Mouse (Mus musculus) urinary bladder, adult 2 months (tissue): ENCODE data around the gene Fam110a. TPM values are rescaled to one million over a fixed set of nuclear protein-coding genes. Genes with fewer than 3 reads are reported as not detected.

Experiments
- DNase-seq: peaks from one replicate; pipeline ENCODE4 v3.0.0; 2022; ENCODE audit warnings: low spot score
- polyA plus RNA-seq: library from polyadenylated mRNA; depleted of rRNA; stranded (reverse); fragments of >200 nt; gene quantifications from 2 replicates; pipeline ENCODE4 v1.2.3, GENCODE M21; 2012

Gene Fam110a
- polyA plus RNA-seq, 1 experiment = 20.0 TPM

- peak; percentile 79 for DNase-seq
These were observed 9.5 kb downstream of the Fam110a start for GRCm38 (mm10) chr2:151970191-151971172.

- no peak for DNase-seq
These were observed 10.6 kb downstream of the Fam110a start for GRCm38 (mm10) chr2:151969396-151969795.

- no peak for DNase-seq
These were observed 11.0 kb downstream of the Fam110a start for GRCm38 (mm10) chr2:151968986-151969385.

- DNase-seq = no peak
These were observed 11.6 kb downstream of the Fam110a start for GRCm38 (mm10) chr2:151968451-151968850.

GRCm38 (mm10) chr2:151967792-151968191 is 12.2 kb downstream of the Fam110a start:
- DNase-seq = no peak

- no peak for DNase-seq
These were observed 12.8 kb downstream of the Fam110a start for GRCm38 (mm10) chr2:151967176-151967750.

GRCm38 (mm10) chr2:151964052-151964451 is 16.0 kb downstream of the Fam110a start:
- no peak for DNase-seq

- DNase-seq = no peak
These were observed 16.7 kb downstream of the Fam110a start for GRCm38 (mm10) chr2:151963319-151963718.

GRCm38 (mm10) chr2:151962474-151962873 is 17.5 kb downstream of the Fam110a start:
- DNase-seq = peak; percentile 64

GRCm38 (mm10) chr2:151961284-151962196 is 18.5 kb downstream of the Fam110a start:
- no peak for DNase-seq

- no peak for DNase-seq
These were observed 20.7 kb downstream of the Fam110a start for GRCm38 (mm10) chr2:151959274-151959673.

- DNase-seq = no peak
These were observed 23.4 kb downstream of the Fam110a start for GRCm38 (mm10) chr2:151956500-151957137.

GRCm38 (mm10) chr2:151953665-151954064 is 26.4 kb downstream of the Fam110a start:
- DNase-seq = no peak

- DNase-seq = no peak
These were observed 30.8 kb downstream of the Fam110a start for GRCm38 (mm10) chr2:151949082-151949774.

- DNase-seq = no peak
These were observed 31.7 kb downstream of the Fam110a start for GRCm38 (mm10) chr2:151948311-151948710.

- DNase-seq = no peak
These were observed 32.4 kb downstream of the Fam110a start for GRCm38 (mm10) chr2:151947617-151948016.

GRCm38 (mm10) chr2:151944106-151944505 is 35.9 kb downstream of the Fam110a start:
- no peak for DNase-seq

- DNase-seq = no peak
These were observed 38.8 kb downstream of the Fam110a start for GRCm38 (mm10) chr2:151941269-151941668.

GRCm38 (mm10) chr2:151939651-151940420 is 40.2 kb downstream of the Fam110a start:
- no peak for DNase-seq

- no peak for DNase-seq
These were observed 41.2 kb downstream of the Fam110a start for GRCm38 (mm10) chr2:151938780-151939200.
